Mouse (Mus musculus) erythroblast, embryonic 14.5 days (primary cell): Measurements from ENCODE around the gene Pdrg1.

Experiments
- GATA1 ChIP-seq: IDR thresholded peaks from 2 replicates; pipeline ENCODE4 v1.6.1; 2012; ENCODE audit warnings: low read length, inconsistent platforms, mixed read lengths
- TAL1 ChIP-seq: IDR thresholded peaks from 3 replicates; pipeline ENCODE4 v1.6.1; 2012; ENCODE audit warnings: low read length, inconsistent platforms, mixed read lengths

- no peak for TF ChIP-seq GATA1
- no peak for TF ChIP-seq TAL1
These were observed 12.3 kb upstream of the Pdrg1 start for GRCm38 (mm10) chr2:153027501-153027900.
